Mouse (Mus musculus) neural tube, embryonic 15.5 days (tissue): ENCODE data around the gene Malsu1. TPM values are rescaled to one million over a fixed set of nuclear protein-coding genes. Genes with fewer than 3 reads are reported as not detected.

ENCODE experiments used
- ATAC-seq: fragments of 200-750 bp; cut with Nextera tagmentation; 2 replicates; pipeline ENCODE4 v1.8.0; 2017; ENCODE audit warnings: mild to moderate bottlenecking, moderate TSS enrichment, moderate library complexity; ENCODE audit not compliant: low FRiP score
- H3K27ac ChIP-seq: fragments of 300-500 bp; sonication (generic); replicated peaks from 2 replicates; pipeline ENCODE4 v1.5.1; 2015; ENCODE audit warnings: mild to moderate bottlenecking, inconsistent platforms
- H3K27me3 ChIP-seq: fragments of 300-500 bp; sonication (generic); replicated peaks from 2 replicates; pipeline ENCODE4 v1.6.1; 2015; ENCODE audit warnings: inconsistent platforms
- H3K36me3 ChIP-seq: fragments of 300-500 bp; sonication (generic); 2 replicates; pipeline ENCODE4 v1.6.1; 2015; ENCODE audit warnings: inconsistent platforms
- H3K4me1 ChIP-seq: fragments of 300-500 bp; sonication (generic); 2 replicates; pipeline ENCODE4 v1.6.1; 2015; ENCODE audit warnings: inconsistent platforms
- H3K4me2 ChIP-seq: fragments of 300-500 bp; sonication (generic); 2 replicates; pipeline ENCODE4 v1.6.1; 2015; ENCODE audit warnings: inconsistent platforms, mild to moderate bottlenecking, moderate library complexity
- H3K4me3 ChIP-seq: fragments of 300-500 bp; sonication (generic); replicated peaks from 2 replicates; pipeline ENCODE4 v1.5.1; 2015; ENCODE audit warnings: mild to moderate bottlenecking, inconsistent platforms
- H3K9ac ChIP-seq: fragments of 300-500 bp; sonication (generic); replicated peaks from 2 replicates; pipeline ENCODE4 v1.6.1; 2015; ENCODE audit warnings: mild to moderate bottlenecking, inconsistent platforms
- H3K9me3 ChIP-seq: fragments of 300-500 bp; sonication (generic); replicated peaks from 2 replicates; pipeline ENCODE4 v1.6.1; 2016; ENCODE audit warnings: inconsistent platforms
- WGBS: fragments of 180-500 bp; shearing (Covaris S2); methylation state at CpG from one replicate; pipeline ENCODE4 v1.1.7; 2015; ENCODE audit warnings: mixed read lengths; 5-methylcytosine and 5-hydroxymethylcytosine counted together
- polyA plus RNA-seq: library from polyadenylated mRNA; unstranded; fragments of >200 nt; fragmentation: Nextera tagmentation; extraction: Ambion mirVana; gene quantifications from 2 replicates; pipeline ENCODE4 v1.2.1, GENCODE M21; 2015

Malsu1 gene
- polyA plus RNA-seq, 1 experiment from 2014 or later = 66.4 TPM

- WGBS = 82% methylated on average over 8 of the region's 8 CpGs
- Histone ChIP-seq H3K9ac (no peak overlapping the region), H3K9me3 (no peaks in the 10 kb centered on the region), H3K27ac (no peak overlapping the region), H3K36me3 (no peaks in the 10 kb centered on the region; the same call in none of the 2 replicates), H3K4me3 (no peak overlapping the region), H3K4me2 (no peak overlapping the region), H3K4me1 (peaks cover 14% of the 10 kb centered on the region), H3K27me3 (no peaks in the 10 kb centered on the region)
- no peak for ATAC-seq
Measured at GRCm38 (mm10) chr6:49118446-49118845, 44.9 kb downstream of the Malsu1 start.

DNA sequence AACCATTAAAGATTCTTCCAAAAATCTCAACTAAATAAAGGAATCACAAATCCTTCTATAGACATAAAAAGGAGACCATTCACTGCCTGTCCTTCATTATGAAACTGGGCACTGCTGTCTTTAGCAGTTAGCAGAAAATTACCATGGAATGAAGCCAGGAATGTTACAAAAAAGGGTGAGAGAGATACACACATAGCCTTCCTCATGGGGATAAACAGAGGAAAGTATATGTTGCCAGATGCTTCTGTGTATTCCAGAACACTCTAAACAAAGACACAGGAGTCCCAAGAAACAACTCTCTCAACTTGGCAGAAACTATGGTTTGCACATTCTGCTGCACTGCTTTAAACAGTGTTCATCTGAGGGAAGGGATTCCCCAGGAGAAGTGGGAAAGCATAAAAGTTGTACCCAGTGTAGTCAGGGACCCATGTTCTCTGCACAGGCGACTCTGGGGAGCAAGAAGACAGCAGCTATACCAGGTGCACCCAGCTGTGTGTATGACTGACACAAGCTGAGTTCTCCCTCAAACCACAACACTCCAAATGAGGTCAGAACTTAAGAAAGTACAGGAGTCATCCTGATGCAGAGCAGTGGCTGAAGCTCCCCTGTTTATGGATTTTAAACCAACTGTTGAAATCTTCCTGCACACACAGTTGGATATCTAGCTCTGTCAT is 46.0 kb downstream of the Malsu1 start:
- Histone ChIP-seq H3K36me3 (no peaks in the 10 kb centered on the region; the same call in none of the 2 replicates), H3K4me2 (no peak overlapping the region), H3K27ac (no peak overlapping the region), H3K4me1 (peaks cover 10% of the 10 kb centered on the region), H3K4me3 (no peak overlapping the region), H3K9me3 (no peaks in the 10 kb centered on the region), H3K27me3 (no peaks in the 10 kb centered on the region), H3K9ac (no peak overlapping the region)
- 80% methylated on average over 1 of the region's 1 CpGs for WGBS
- no peak for ATAC-seq

DNA sequence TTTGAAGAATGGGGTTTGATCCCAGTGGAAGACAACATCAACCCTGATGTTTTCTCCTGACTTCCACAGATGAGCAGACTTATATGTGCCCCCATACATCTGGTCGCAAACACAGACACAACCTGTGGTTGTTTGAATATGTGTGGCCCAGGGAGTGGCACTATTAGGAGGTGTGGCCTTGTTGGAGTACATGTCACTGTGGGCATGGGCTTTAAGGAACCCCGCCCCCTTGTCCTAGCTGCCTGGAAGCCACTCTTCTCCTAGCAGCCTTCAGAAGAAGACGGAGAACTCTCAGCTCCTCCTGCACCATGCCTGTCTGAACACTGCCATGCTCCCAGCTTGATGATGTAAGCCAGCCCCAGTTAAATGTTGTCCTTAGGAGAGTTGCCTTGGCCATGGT is 46.8 kb downstream of the Malsu1 start:
- Histone ChIP-seq H3K4me2 (no peak overlapping the region), H3K9ac (no peak overlapping the region), H3K9me3 (no peaks in the 10 kb centered on the region), H3K27me3 (no peaks in the 10 kb centered on the region), H3K36me3 (peaks cover 3% of the 10 kb centered on the region), H3K27ac (no peak overlapping the region), H3K4me3 (no peak overlapping the region), H3K4me1 (peaks cover 10% of the 10 kb centered on the region)
- ATAC-seq = no peak
- 93% methylated on average over 3 of the region's 3 CpGs for WGBS

DNA sequence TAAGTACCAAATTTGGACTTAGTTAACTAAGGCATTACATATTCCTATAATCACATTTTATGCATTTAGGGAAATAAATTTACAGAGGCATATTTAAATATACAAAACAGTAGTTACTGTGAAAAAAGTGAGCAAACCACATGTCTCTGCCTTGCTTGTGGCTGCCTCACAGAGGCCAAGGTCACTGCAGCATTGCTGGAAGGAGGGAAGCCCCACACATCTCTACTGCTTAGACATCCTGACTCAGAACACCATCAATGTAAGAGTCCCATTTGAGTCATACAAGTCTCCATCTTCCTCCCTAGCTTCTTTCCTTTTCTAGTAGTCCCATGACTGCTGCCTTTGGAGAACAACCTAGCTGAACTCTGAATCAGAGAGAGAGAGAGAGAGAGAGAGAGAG is 56.7 kb downstream of the Malsu1 start:
- Histone ChIP-seq H3K27ac (no peak overlapping the region), H3K4me2 (no peak overlapping the region), H3K4me1 (no peaks in the 10 kb centered on the region; the same call in 1 of the 2 replicates), H3K9me3 (no peaks in the 10 kb centered on the region), H3K4me3 (no peak overlapping the region), H3K36me3 (peaks cover 1% of the 10 kb centered on the region; the same call in 1 of the 2 replicates), H3K27me3 (no peaks in the 10 kb centered on the region), H3K9ac (no peak overlapping the region)
- no peak for ATAC-seq

DNA sequence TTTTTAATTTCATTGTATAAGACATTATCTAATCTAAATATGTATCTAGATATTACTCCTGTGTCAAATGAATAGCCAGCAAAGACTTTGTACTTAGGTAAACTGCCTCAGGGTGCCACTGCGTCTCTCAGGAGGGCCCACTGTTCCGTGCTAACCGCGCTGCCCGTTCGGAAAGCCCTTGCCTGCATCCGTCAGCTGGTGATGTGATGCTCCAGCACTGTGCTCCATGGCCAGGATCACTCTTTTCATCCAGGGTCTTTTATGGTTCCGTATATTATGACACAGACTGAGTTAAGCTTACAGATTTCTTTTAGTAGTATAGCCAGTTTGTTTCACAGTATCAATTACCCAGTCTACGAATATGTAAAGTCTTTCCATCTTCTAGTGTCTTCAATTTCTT is 58.3 kb downstream of the Malsu1 start:
- H3K9ac ChIP-seq = no peak overlapping the region
- no peak overlapping the region for H3K4me3 ChIP-seq
- 85% methylated on average over 9 of the region's 9 CpGs for WGBS
- no peaks in the 10 kb centered on the region for H3K9me3 ChIP-seq
- no peaks in the 10 kb centered on the region for H3K27me3 ChIP-seq
- peaks cover 7% of the 10 kb centered on the region for H3K4me1 ChIP-seq
- no peaks in the 10 kb centered on the region for H3K36me3 ChIP-seq
- no peak overlapping the region for H3K27ac ChIP-seq
- no peak overlapping the region for H3K4me2 ChIP-seq
- ATAC-seq = no peak

DNA sequence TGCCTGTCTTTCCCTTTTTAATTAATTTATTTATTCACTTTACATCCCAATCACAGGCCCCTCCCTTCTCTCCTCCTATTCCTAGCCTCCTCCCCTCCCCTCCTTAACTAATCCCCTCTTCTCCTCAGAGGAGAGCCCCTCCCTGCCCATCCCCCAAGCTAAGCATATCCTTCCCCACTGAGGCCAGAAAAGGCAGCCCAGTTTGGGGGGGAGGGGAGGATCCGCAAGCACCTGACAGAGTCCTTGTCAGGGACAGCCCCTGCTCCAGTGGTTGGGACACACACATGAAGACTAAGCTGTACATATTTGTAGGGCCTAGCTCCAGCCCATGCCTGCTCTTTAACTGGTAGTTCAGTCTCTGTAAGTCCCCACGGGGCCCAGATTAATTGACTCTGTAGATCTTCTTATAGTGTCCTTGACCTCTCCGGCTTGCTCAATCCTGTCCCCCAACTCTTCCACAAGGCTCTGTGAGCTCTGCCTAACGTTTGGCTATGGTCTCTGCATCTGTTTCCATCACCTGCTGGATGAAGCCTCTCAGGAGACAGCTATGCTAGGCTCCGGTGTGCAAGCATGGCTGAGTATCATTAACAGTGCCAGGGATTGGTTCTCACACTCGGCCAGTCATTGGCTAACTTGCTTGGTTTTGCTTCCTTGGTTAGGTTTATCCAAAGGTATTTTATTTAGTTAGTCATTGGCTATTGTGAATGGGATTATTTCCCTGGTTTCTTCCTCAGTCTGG is 58.9 kb downstream of the Malsu1 start:
- H3K36me3 ChIP-seq = no peaks in the 10 kb centered on the region
- no peaks in the 10 kb centered on the region for H3K9me3 ChIP-seq
- H3K27me3 ChIP-seq = no peaks in the 10 kb centered on the region
- no peak overlapping the region for H3K4me2 ChIP-seq
- no peak for ATAC-seq
- 56% methylated on average over 6 of the region's 6 CpGs for WGBS
- H3K4me3 ChIP-seq = no peak overlapping the region
- peaks cover 7% of the 10 kb centered on the region for H3K4me1 ChIP-seq
- H3K27ac ChIP-seq = no peak overlapping the region
- H3K9ac ChIP-seq = no peak overlapping the region

Other genes starting within 250 kb of the Malsu1 start
- 26.4 and 57.2 TPM in 2 replicates for gene Tmem176a, start 232.9 kb upstream of the Malsu1 start, polyA plus RNA-seq
- 133 and 182 TPM in 2 replicates for gene Tmem176b, start 232.3 kb upstream of the Malsu1 start, polyA plus RNA-seq
- 0.73 TPM in 1 of 2 replicates, not detected in the other for gene Aoc1, start 200.9 kb upstream of the Malsu1 start, polyA plus RNA-seq
- not detected in 2 replicates for gene 1600015I10Rik, start 143.9 kb upstream of the Malsu1 start, polyA plus RNA-seq
- not detected in 2 replicates for gene Doxl2, start 98.8 kb upstream of the Malsu1 start, polyA plus RNA-seq
- gene Svs1, start 86.9 kb upstream of the Malsu1 start, polyA plus RNA-seq = not detected in 2 replicates
- gene Gpnmb, start 37.2 kb upstream of the Malsu1 start, polyA plus RNA-seq = 0.19 and 0.22 TPM in 2 replicates
- 18.8 and 29.9 TPM in 2 replicates for gene Igf2bp3, start 141.2 kb downstream of the Malsu1 start, polyA plus RNA-seq
- gene Tra2a, start 190.2 kb downstream of the Malsu1 start, polyA plus RNA-seq = 102 and 109 TPM in 2 replicates
- gene Ccdc126, start 245.5 kb downstream of the Malsu1 start, polyA plus RNA-seq = 8.0 and 8.9 TPM in 2 replicates